Mouse (Mus musculus) heart, adult 2 months (tissue): Measurements from ENCODE around the gene 4632433K11Rik. TPM values are rescaled to one million over a fixed set of nuclear protein-coding genes. Genes with fewer than 3 reads are reported as not detected.

Experiments
- DNase-seq, 2 experiments: peaks; one replicate each; pipeline ENCODE4 v3.0.0; 2021
- H3K27ac ChIP-seq: fragments of 200-600 bp; 2 replicates; pipeline ENCODE4 v1.8.1; 2022
- H3K27me3 ChIP-seq: fragments of 200-500 bp; 2 replicates; pipeline ENCODE4 v1.6.1; 2012; ENCODE audit warnings: mild to moderate bottlenecking, low read length, inconsistent platforms, mixed read lengths; ENCODE audit not compliant: control insufficient read depth, insufficient read depth
- H3K36me3 ChIP-seq: fragments of 200-500 bp; 2 replicates; pipeline ENCODE4 v1.6.1; 2012; ENCODE audit warnings: low read length, inconsistent platforms; ENCODE audit not compliant: control insufficient read depth, insufficient read depth
- H3K4me1 ChIP-seq: fragments of 200-500 bp; 2 replicates; pipeline ENCODE4 v1.6.1; 2011; ENCODE audit warnings: low read length; ENCODE audit not compliant: control insufficient read depth, insufficient read depth
- H3K4me3 ChIP-seq: fragments of 200-600 bp; 2 replicates; pipeline ENCODE4 v1.8.1; 2022
- H3K79me2 ChIP-seq: fragments of 200-500 bp; replicated peaks from 2 replicates; pipeline ENCODE4 v1.6.1; 2012; ENCODE audit warnings: mild to moderate bottlenecking, inconsistent platforms, low read length, moderate library complexity, mixed read lengths; ENCODE audit not compliant: control insufficient read depth, insufficient read depth
- H3K9ac ChIP-seq: fragments of 200-500 bp; 2 replicates; pipeline ENCODE4 v1.6.1; 2012; ENCODE audit warnings: low read depth, mild to moderate bottlenecking, control low read depth, inconsistent platforms, low read length, mixed read lengths
- CTCF ChIP-seq: fragments of 200-600 bp; IDR thresholded peaks from 2 replicates; pipeline ENCODE4 v1.8.1; 2022; ENCODE audit warnings: antibody characterized with exemption, mild to moderate bottlenecking, moderate library complexity
- EP300 ChIP-seq: fragments of 200-500 bp; IDR thresholded peaks from 2 replicates; pipeline ENCODE4 v1.6.1; 2011; ENCODE audit warnings: low read depth, low read length, control low read depth; ENCODE audit not compliant: insufficient read depth
- POLR2A ChIP-seq: fragments of 200-500 bp; IDR thresholded peaks from 2 replicates; pipeline ENCODE4 v1.6.1; 2011; ENCODE audit warnings: mild to moderate bottlenecking, low read depth, low read length, control low read depth; ENCODE audit not compliant: insufficient read depth
- WGBS: fragments of 180-500 bp; shearing (Covaris S2); methylation state at CpG from one replicate; pipeline ENCODE4 v1.1.7; 2018; 5-methylcytosine and 5-hydroxymethylcytosine counted together
- intact Hi-C: fragments of 180-260 bp; cut with DNase I; formaldehyde crosslinking; loops from one replicate; pipeline ENCODE4 v1.15.1; 2025
- polyA plus RNA-seq: library from polyadenylated mRNA; depleted of rRNA; stranded (reverse); fragments of >200 nt; gene quantifications from 2 replicates; pipeline ENCODE4 v1.2.3, GENCODE M21; 2012
- total RNA-seq, 2 experiments: library from RNA; stranded (reverse); gene quantifications; 2 replicates each; pipeline ENCODE4 v1.2.3; 2021

Gene 4632433K11Rik
- total and polyA plus RNA-seq, 3 experiments = not detected

DNA sequence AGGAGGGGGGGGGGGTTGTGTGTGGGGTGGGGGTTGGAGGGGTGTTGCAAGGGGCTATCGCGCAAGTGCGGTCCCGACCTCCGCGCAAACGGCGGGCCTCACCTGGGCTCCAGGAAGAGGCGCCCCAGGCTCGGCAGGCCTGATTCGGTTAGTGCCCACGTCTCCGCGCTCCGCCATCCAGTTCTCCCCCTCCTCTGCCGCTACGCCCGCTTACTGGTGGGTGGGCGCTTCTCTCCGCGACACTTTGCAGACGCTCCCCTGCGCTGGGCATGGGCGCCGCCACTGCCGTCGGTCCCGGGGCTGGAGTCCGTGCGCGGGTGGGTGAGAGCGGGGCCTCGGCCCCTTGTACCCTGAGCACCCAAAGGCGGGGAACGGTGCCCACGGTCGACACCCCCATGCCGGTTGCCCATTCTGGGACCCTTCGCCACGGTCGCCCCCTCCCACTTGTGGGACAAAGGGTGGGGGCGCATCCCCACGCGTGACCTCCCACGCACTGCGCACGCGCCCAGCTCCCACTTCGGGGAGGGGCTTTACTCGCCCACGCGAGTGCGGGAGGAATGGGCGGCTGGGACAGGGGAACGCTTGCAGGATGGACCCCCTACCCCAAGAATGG, 22.8 kb downstream of the 4632433K11Rik start:
- DNase-seq = no peak
- intact Hi-C loops = no loop called here
- H3K27ac ChIP-seq = no peak overlapping the region
- TF ChIP-seq CTCF (no peak), POLR2A (no peak), EP300 (no peak)
- no peak overlapping the region for H3K9ac ChIP-seq
- peaks cover 20% of the 10 kb centered on the region for H3K27me3 ChIP-seq
- H3K79me2 ChIP-seq = no peaks in the 10 kb centered on the region
- WGBS = 4% methylated on average over 53 of the region's 55 CpGs
- no peaks in the 10 kb centered on the region for H3K36me3 ChIP-seq
- no peak overlapping the region for H3K4me3 ChIP-seq
- peaks cover 3% of the 10 kb centered on the region for H3K4me1 ChIP-seq

GRCm38 (mm10) chr7:5057381-5057780, 23.5 kb downstream of the 4632433K11Rik start:
- intact Hi-C loops = no loop called here
- Histone ChIP-seq H3K9ac (no peak overlapping the region), H3K79me2 (no peaks in the 10 kb centered on the region), H3K27me3 (peaks cover 20% of the 10 kb centered on the region), H3K4me1 (peaks cover 3% of the 10 kb centered on the region), H3K4me3 (no peak overlapping the region), H3K36me3 (no peaks in the 10 kb centered on the region), H3K27ac (no peak overlapping the region)
- TF ChIP-seq CTCF (no peak), EP300 (no peak), POLR2A (no peak)
- WGBS = 36% methylated on average over 8 of the region's 8 CpGs
- DNase-seq = no peak

- TF ChIP-seq POLR2A (no peak), CTCF (no peak), EP300 (no peak)
- no peaks in the 10 kb centered on the region for H3K79me2 ChIP-seq
- intact Hi-C loops = no loop called here
- H3K4me3 ChIP-seq = no peak overlapping the region
- 38% methylated on average over 11 of the region's 11 CpGs for WGBS
- no peak overlapping the region for H3K9ac ChIP-seq
- DNase-seq = no peak
- no peak overlapping the region for H3K27ac ChIP-seq
- peaks cover 2% of the 10 kb centered on the region; the same call in 1 of the 2 replicates for H3K4me1 ChIP-seq
- no peaks in the 10 kb centered on the region for H3K36me3 ChIP-seq
- H3K27me3 ChIP-seq = peaks cover 20% of the 10 kb centered on the region
Measured at GRCm38 (mm10) chr7:5057804-5058203, 23.9 kb downstream of the 4632433K11Rik start.

DNA sequence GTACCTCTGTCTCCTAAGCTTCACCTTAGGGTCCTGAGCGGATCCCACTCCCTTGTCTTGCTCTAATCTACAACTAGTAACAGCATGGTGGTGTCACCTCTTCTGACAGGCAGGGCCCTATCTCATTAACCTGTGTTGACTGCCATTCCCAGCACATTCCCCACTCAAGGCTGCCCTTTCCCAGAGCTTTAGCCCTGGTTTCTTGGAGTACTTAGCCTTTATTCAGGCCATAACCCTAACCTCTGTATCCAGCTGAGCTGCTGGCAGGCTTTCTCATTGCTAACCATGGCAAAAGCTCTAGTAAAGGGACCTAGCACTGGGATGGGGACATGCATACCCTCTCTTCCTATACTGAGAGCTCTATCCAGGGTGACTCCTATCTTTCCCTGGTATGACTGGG, 24.7 kb downstream of the 4632433K11Rik start:
- WGBS = 85% methylated on average over 1 of the region's 1 CpGs
- DNase-seq = no peak
- Histone ChIP-seq H3K9ac (no peak overlapping the region), H3K36me3 (peaks cover 4% of the 10 kb centered on the region; the same call in 1 of the 2 replicates), H3K27ac (no peak overlapping the region), H3K4me3 (no peak overlapping the region), H3K79me2 (no peaks in the 10 kb centered on the region), H3K4me1 (peaks cover 2% of the 10 kb centered on the region), H3K27me3 (peaks cover 14% of the 10 kb centered on the region)
- TF ChIP-seq POLR2A (no peak), CTCF (no peak), EP300 (no peak)
- intact Hi-C loops = no loop called here

- peak in 1 of 2 experiments; percentile 33 for DNase-seq
- intact Hi-C loops = no loop called here
- peaks cover 11% of the 10 kb centered on the region for H3K27me3 ChIP-seq
- 88% methylated on average over 12 of the region's 12 CpGs for WGBS
- no peak overlapping the region for H3K27ac ChIP-seq
- no peak overlapping the region for H3K9ac ChIP-seq
- H3K79me2 ChIP-seq = no peaks in the 10 kb centered on the region; the same call in 1 of the 2 replicates
- peaks cover 4% of the 10 kb centered on the region for H3K4me1 ChIP-seq
- no peak overlapping the region for H3K4me3 ChIP-seq
- TF ChIP-seq EP300 (no peak), POLR2A (no peak), CTCF (no peak)
- H3K36me3 ChIP-seq = peaks cover 11% of the 10 kb centered on the region
Measured at GRCm38 (mm10) chr7:5059421-5059820, 25.5 kb downstream of the 4632433K11Rik start.

DNA sequence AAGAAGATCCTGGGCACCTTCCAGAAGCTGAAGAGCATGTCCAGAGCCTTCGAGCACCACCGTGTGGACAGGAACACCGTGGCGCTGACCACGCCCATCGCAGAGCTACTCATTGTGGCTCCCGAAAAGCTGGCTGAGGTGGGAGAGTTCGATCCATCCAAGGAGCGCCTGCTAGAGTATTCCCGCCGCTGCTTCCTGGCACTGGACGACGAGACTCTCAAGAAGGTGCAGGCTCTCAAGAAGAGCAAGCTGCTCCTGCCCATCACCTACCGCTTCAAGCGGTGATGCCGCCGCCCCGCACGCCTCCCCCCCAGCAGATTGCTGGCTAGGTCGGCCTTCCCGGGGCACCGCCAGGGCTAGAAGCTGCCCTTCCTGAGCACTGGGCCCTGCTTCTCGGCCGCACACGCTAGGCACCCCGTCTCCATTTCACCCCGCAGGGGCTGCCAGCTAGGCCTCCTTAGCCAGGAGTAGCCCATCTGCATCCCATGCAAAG, 26.4 kb downstream of the 4632433K11Rik start:
- Histone ChIP-seq H3K36me3 (peaks cover 13% of the 10 kb centered on the region), H3K4me1 (peaks cover 4% of the 10 kb centered on the region), H3K9ac (peak overlapping the region; percentile 46), H3K27me3 (peaks cover 8% of the 10 kb centered on the region), H3K4me3 (peak overlapping the region; percentile 93), H3K79me2 (no peaks in the 10 kb centered on the region; the same call in 1 of the 2 replicates), H3K27ac (peak overlapping the region; percentile 100)
- 3% methylated on average over 27 of the region's 27 CpGs for WGBS
- DNase-seq = peak; percentile 79 to 84
- intact Hi-C loops = loop anchor here (2.0 to 10.0 kb wide), 3 partner anchors 67 to 375 kb away; partner anchors contain the start of genes Hspbp1 and Kmt5c
- peak; percentile 82 for TF ChIP-seq CTCF
- TF ChIP-seq POLR2A = no peak
- peak; percentile 85 for TF ChIP-seq EP300
